Mouse (Mus musculus): ENCODE results near the gene P2rx6. TPM values are rescaled to one million over a fixed set of nuclear protein-coding genes. Genes with fewer than 3 reads are reported as not detected.
A peak's percentile ranks its signal among the peaks of the same experiment; 100 is the strongest.
"Not testable (repeated sequence)": the region's sequence is repeated elsewhere in the genome, so short reads cannot be mapped to it uniquely, and the experiment has no call there.

Gene P2rx6
- polyA plus RNA-seq, 1 experiment from 2014 or later = 1.2 TPM

- no peak overlapping the region for H3K27ac ChIP-seq
- no peak for DNase-seq (ENCODE audit: low spot score)
- peaks cover 33% of the 10 kb centered on the region for H3K27me3 ChIP-seq (ENCODE audit: insufficient read depth, poor library complexity, severe bottlenecking)
- H3K9me3 ChIP-seq = no peaks in the 10 kb centered on the region
- peaks cover 17% of the 10 kb centered on the region for H3K4me1 ChIP-seq (replicated peaks)
- no peaks in the 10 kb centered on the region for H3K36me3 ChIP-seq
- 31% methylated on average over 4 of the region's 4 CpGs for WGBS
- no peak overlapping the region for H3K4me3 ChIP-seq
Observed at GRCm38 (mm10) chr16:17566186-17566585, 4.5 kb downstream of the P2rx6 start.

GRCm38 (mm10) chr16:17575870-17576824, 14.5 kb downstream of the P2rx6 start:
- Histone ChIP-seq H3K36me3 (no peaks in the 10 kb centered on the region), H3K27ac (peak overlapping the region; percentile 74), H3K27me3 (ENCODE audit: insufficient read depth, poor library complexity, severe bottlenecking) (peaks cover 51% of the 10 kb centered on the region), H3K4me3 (peak overlapping the region; percentile 60), H3K4me1 (replicated peaks) (peaks cover 11% of the 10 kb centered on the region), H3K9me3 (no peaks in the 10 kb centered on the region)
- 15% methylated on average over 45 of the region's 45 CpGs for WGBS
- peak; percentile 31 for DNase-seq (ENCODE audit: low spot score)

- Histone ChIP-seq H3K4me1 (replicated peaks) (peaks cover 11% of the 10 kb centered on the region), H3K36me3 (no peaks in the 10 kb centered on the region), H3K4me3 (peak overlapping the region; percentile 60), H3K9me3 (no peaks in the 10 kb centered on the region), H3K27ac (peak overlapping the region; percentile 74; the same call in 1 of the 2 replicates), H3K27me3 (ENCODE audit: insufficient read depth, poor library complexity, severe bottlenecking) (peaks cover 51% of the 10 kb centered on the region)
- no peak for DNase-seq (ENCODE audit: low spot score)
- 17% methylated on average over 8 of the region's 8 CpGs for WGBS
Observed at GRCm38 (mm10) chr16:17576825-17577215, 15.1 kb downstream of the P2rx6 start.

- WGBS = 13% methylated on average over 8 of the region's 8 CpGs
- no peaks in the 10 kb centered on the region for H3K4me1 ChIP-seq (replicated peaks)
- H3K9me3 ChIP-seq = peaks cover 2% of the 10 kb centered on the region
- peak; percentile 34 for DNase-seq (ENCODE audit: low spot score)
- H3K27me3 ChIP-seq (ENCODE audit: insufficient read depth, poor library complexity, severe bottlenecking) = peaks cover 4% of the 10 kb centered on the region
- no peak within 1 kb of the TSS for H3K4me3 ChIP-seq
- no peaks in the 10 kb centered on the region for H3K36me3 ChIP-seq
- no peak within 1 kb of the TSS for H3K27ac ChIP-seq
Observed at GRCm38 (mm10) chr16:17583064-17583463, 21.4 kb downstream of the P2rx6 start, which contains the start of gene Slc7a4. Gene Slc7a4, minus strand, starts transcription at chr16:17583214.

- Histone ChIP-seq H3K27me3 (ENCODE audit: insufficient read depth, poor library complexity, severe bottlenecking) (no peaks in the 10 kb centered on the region), H3K27ac (no peak overlapping the region), H3K4me1 (replicated peaks) (no peaks in the 10 kb centered on the region), H3K9me3 (peaks cover 7% of the 10 kb centered on the region), H3K36me3 (no peaks in the 10 kb centered on the region), H3K4me3 (no peak overlapping the region)
- no peak for DNase-seq (ENCODE audit: low spot score)
- 84% methylated on average over 7 of the region's 7 CpGs for WGBS
Observed at GRCm38 (mm10) chr16:17584555-17584954, 22.9 kb downstream of the P2rx6 start.

- no peak overlapping the region for H3K27ac ChIP-seq
- H3K4me3 ChIP-seq = no peak overlapping the region
- H3K27me3 ChIP-seq (ENCODE audit: insufficient read depth, poor library complexity, severe bottlenecking) = no peaks in the 10 kb centered on the region
- peak; percentile 20 for DNase-seq (ENCODE audit: low spot score)
- peaks cover 7% of the 10 kb centered on the region for H3K9me3 ChIP-seq
- WGBS = 39% methylated on average over 2 of the region's 2 CpGs
- no peaks in the 10 kb centered on the region for H3K4me1 ChIP-seq (replicated peaks)
- H3K36me3 ChIP-seq = no peaks in the 10 kb centered on the region
Observed at GRCm38 (mm10) chr16:17590731-17591130, 29.0 kb downstream of the P2rx6 start.

GRCm38 (mm10) chr16:17600944-17601562, 39.4 kb downstream of the P2rx6 start:
- no peaks in the 10 kb centered on the region for H3K36me3 ChIP-seq
- no peaks in the 10 kb centered on the region; the same call in 1 of the 2 replicates for H3K4me1 ChIP-seq (replicated peaks)
- H3K27ac ChIP-seq = no peak overlapping the region
- no peak for DNase-seq (ENCODE audit: low spot score)
- H3K4me3 ChIP-seq = no peak overlapping the region
- H3K27me3 ChIP-seq (ENCODE audit: insufficient read depth, poor library complexity, severe bottlenecking) = no peaks in the 10 kb centered on the region
- WGBS = 68% methylated on average over 3 of the region's 3 CpGs
- no peaks in the 10 kb centered on the region for H3K9me3 ChIP-seq

- H3K27ac ChIP-seq = no peak overlapping the region
- no peaks in the 10 kb centered on the region; the same call in 1 of the 2 replicates for H3K4me1 ChIP-seq (replicated peaks)
- no peaks in the 10 kb centered on the region for H3K36me3 ChIP-seq
- no peak overlapping the region for H3K4me3 ChIP-seq
- no peak for DNase-seq (ENCODE audit: low spot score)
- no peaks in the 10 kb centered on the region for H3K27me3 ChIP-seq (ENCODE audit: insufficient read depth, poor library complexity, severe bottlenecking)
- 69% methylated on average over 4 of the region's 4 CpGs for WGBS
- peaks cover under 1% of the 10 kb centered on the region; the same call in 1 of the 2 replicates for H3K9me3 ChIP-seq
Observed at GRCm38 (mm10) chr16:17604941-17605340, 43.3 kb downstream of the P2rx6 start.

GRCm38 (mm10) chr16:17605684-17606083, 44.0 kb downstream of the P2rx6 start:
- no peaks in the 10 kb centered on the region for H3K36me3 ChIP-seq
- H3K27me3 ChIP-seq (ENCODE audit: insufficient read depth, poor library complexity, severe bottlenecking) = no peaks in the 10 kb centered on the region
- DNase-seq (ENCODE audit: low spot score) = no peak
- peaks cover 6% of the 10 kb centered on the region; the same call in 1 of the 2 replicates for H3K9me3 ChIP-seq
- no peak overlapping the region for H3K4me3 ChIP-seq
- H3K27ac ChIP-seq = 0 out of 2 replicates have a peak overlapping the region, but pooled peaks have one; percentile 35
- no peaks in the 10 kb centered on the region; the same call in 1 of the 2 replicates for H3K4me1 ChIP-seq (replicated peaks)
- 79% methylated on average over 5 of the region's 5 CpGs for WGBS

GRCm38 (mm10) chr16:17611383-17611782, 49.7 kb downstream of the P2rx6 start:
- no peaks in the 10 kb centered on the region for H3K36me3 ChIP-seq
- no peak for DNase-seq (ENCODE audit: low spot score)
- H3K4me3 ChIP-seq = no peak overlapping the region
- H3K4me1 ChIP-seq (replicated peaks) = no peaks in the 10 kb centered on the region
- peaks cover 6% of the 10 kb centered on the region; the same call in 1 of the 2 replicates for H3K9me3 ChIP-seq
- no peaks in the 10 kb centered on the region for H3K27me3 ChIP-seq (ENCODE audit: insufficient read depth, poor library complexity, severe bottlenecking)
- no peak overlapping the region for H3K27ac ChIP-seq
- 73% methylated on average over 4 of the region's 4 CpGs for whole genome bisulfite sequencing

- not testable (repeated sequence) for H3K36me3 ChIP-seq; H3K4me3 ChIP-seq; H3K4me1 ChIP-seq (replicated peaks); H3K27me3 ChIP-seq (ENCODE audit: insufficient read depth, poor library complexity, severe bottlenecking); H3K27ac ChIP-seq; DNase-seq (ENCODE audit: low spot score); H3K9me3 ChIP-seq
- WGBS = 92% methylated on average over 6 of the region's 6 CpGs
Observed at GRCm38 (mm10) chr16:17614740-17615139, 53.1 kb downstream of the P2rx6 start.

GRCm38 (mm10) chr16:17616212-17616611, 54.5 kb downstream of the P2rx6 start:
- H3K4me3 ChIP-seq = no peak overlapping the region
- H3K27me3 ChIP-seq (ENCODE audit: insufficient read depth, poor library complexity, severe bottlenecking) = peaks cover 3% of the 10 kb centered on the region; the same call in 1 of the 2 replicates
- peaks cover 2% of the 10 kb centered on the region; the same call in 1 of the 2 replicates for H3K36me3 ChIP-seq
- no peak for DNase-seq (ENCODE audit: low spot score)
- H3K9me3 ChIP-seq = no peaks in the 10 kb centered on the region
- 91% methylated on average over 5 of the region's 5 CpGs for WGBS
- peaks cover 16% of the 10 kb centered on the region for H3K4me1 ChIP-seq (replicated peaks)
- no peak overlapping the region for H3K27ac ChIP-seq
